Mouse (Mus musculus) heart, postnatal 0 days (tissue): ENCODE measurements around the gene Hax1. TPM values are rescaled to one million over a fixed set of nuclear protein-coding genes. Genes with fewer than 3 reads are reported as not detected.

Experiments
- ATAC-seq: fragments of 200-750 bp; cut with Nextera tagmentation; 2 replicates; pipeline ENCODE4 v1.8.0; 2017; ENCODE audit warnings: low read depth, moderate number of reproducible peaks, moderate library complexity; ENCODE audit not compliant: insufficient read depth
- DNase-seq: peaks from one replicate; pipeline ENCODE4 v3.0.0-alpha.2; 2016; ENCODE audit warnings: low spot score
- H3K27ac ChIP-seq: fragments of 300-500 bp; sonication (generic); 2 replicates; pipeline ENCODE4 v1.5.1; 2014; ENCODE audit warnings: low read depth, mild to moderate bottlenecking
- H3K27me3 ChIP-seq: fragments of 300-500 bp; sonication (generic); 2 replicates; pipeline ENCODE4 v1.6.1; 2014; ENCODE audit warnings: low read length, mixed read lengths; ENCODE audit not compliant: control insufficient read depth, insufficient read depth
- H3K36me3 ChIP-seq: fragments of 300-500 bp; sonication (generic); replicated peaks from 2 replicates; pipeline ENCODE4 v1.6.1; 2014; ENCODE audit warnings: low read length, mixed read lengths; ENCODE audit not compliant: control insufficient read depth, insufficient read depth
- H3K4me1 ChIP-seq: fragments of 300-500 bp; sonication (generic); 2 replicates; pipeline ENCODE4 v1.6.1; 2014; ENCODE audit warnings: antibody characterized with exemption; ENCODE audit not compliant: control insufficient read depth, insufficient read depth
- H3K4me2 ChIP-seq: fragments of 300-500 bp; sonication (generic); 2 replicates; pipeline ENCODE4 v1.6.1; 2014; ENCODE audit warnings: low read depth, mild to moderate bottlenecking, low read length, moderate library complexity
- H3K4me3 ChIP-seq: fragments of 300-500 bp; sonication (generic); 2 replicates; pipeline ENCODE4 v1.5.1; 2014; ENCODE audit warnings: low read depth, low read length
- H3K9ac ChIP-seq: fragments of 300-500 bp; sonication (generic); replicated peaks from 2 replicates; pipeline ENCODE4 v1.6.1; 2014; ENCODE audit warnings: low read depth, low read length, mixed read lengths
- H3K9me3 ChIP-seq: fragments of 300-500 bp; sonication (generic); replicated peaks from 2 replicates; pipeline ENCODE4 v1.6.1; 2016; ENCODE audit warnings: low read length; ENCODE audit not compliant: control insufficient read depth
- CTCF ChIP-seq: IDR thresholded peaks from 2 replicates; pipeline ENCODE4 v1.5.1; 2016; ENCODE audit warnings: antibody characterized with exemption, control low read depth, low read depth
- EP300 ChIP-seq: IDR thresholded peaks from 2 replicates; pipeline ENCODE4 v1.6.1; 2016; ENCODE audit warnings: antibody characterized with exemption, low read depth
- WGBS: fragments of 180-500 bp; shearing (Covaris S2); extraction: QIAGEN DNeasy Blood & Tissue Kit; methylation state at CpG from one replicate; pipeline ENCODE4 v1.1.7; 2014; 5-methylcytosine and 5-hydroxymethylcytosine counted together
- polyA plus RNA-seq: library from polyadenylated mRNA; unstranded; fragments of >200 nt; fragmentation: Nextera tagmentation; extraction: Ambion mirVana; gene quantifications from 2 replicates; pipeline ENCODE4 v1.2.1, GENCODE M21; 2015
- total RNA-seq: library from RNA; depleted of rRNA; stranded (reverse); fragments of >200 nt; gene quantifications from 2 replicates; pipeline ENCODE4 v1.2.3, GENCODE M21; 2014; ENCODE audit warnings: low replicate concordance

Hax1 gene
- total and polyA plus RNA-seq, 2 experiments from 2014 or later = 37.9 to 64.2 TPM

GRCm38 (mm10) chr3:89961436-89961835, 37.1 kb downstream of the Hax1 start:
- H3K4me2 ChIP-seq = peak overlapping the region; percentile 96
- 25% methylated on average over 4 of the region's 4 CpGs for WGBS
- DNase-seq = no peak

GRCm38 (mm10) chr3:89960469-89960868, 38.1 kb downstream of the Hax1 start:
- peak overlapping the region; percentile 96 for H3K4me2 ChIP-seq
- H3K36me3 ChIP-seq = peaks cover 31% of the 10 kb centered on the region
- peak overlapping the region; percentile 51; the same call in 1 of the 2 replicates for H3K27ac ChIP-seq
- no peaks in the 10 kb centered on the region for H3K9me3 ChIP-seq
- TF ChIP-seq CTCF (no peak), EP300 (no peak)
- H3K4me1 ChIP-seq = peaks cover 28% of the 10 kb centered on the region
- peak overlapping the region; percentile 78 for H3K4me3 ChIP-seq
- WGBS = 2% methylated on average over 30 of the region's 30 CpGs
- peak overlapping the region; percentile 65 for H3K9ac ChIP-seq
- no peaks in the 10 kb centered on the region for H3K27me3 ChIP-seq
- peak; percentile 87 for ATAC-seq
- peak; percentile 87 for DNase-seq

More at GRCm38 (mm10) chr3:89961436-89961835, 37.1 kb downstream of the Hax1 start:
- H3K27me3 ChIP-seq = no peaks in the 10 kb centered on the region
- TF ChIP-seq EP300 = no peak
- TF ChIP-seq CTCF = no peak
- peak overlapping the region; percentile 78 for H3K4me3 ChIP-seq
- H3K36me3 ChIP-seq = peaks cover 22% of the 10 kb centered on the region
- H3K9me3 ChIP-seq = no peaks in the 10 kb centered on the region
- H3K4me1 ChIP-seq = peaks cover 28% of the 10 kb centered on the region
- ATAC-seq = no peak
- peak overlapping the region; percentile 95 for H3K27ac ChIP-seq
- H3K9ac ChIP-seq = no peak overlapping the region

- DNase-seq (peak; percentile 61), ATAC-seq (no peak)
- Histone ChIP-seq H3K4me1 (peaks cover 28% of the 10 kb centered on the region), H3K4me3 (peak overlapping the region; percentile 78; the same call in 1 of the 2 replicates), H3K27ac (no peak overlapping the region), H3K9me3 (no peaks in the 10 kb centered on the region), H3K9ac (no peak overlapping the region; the same call in 1 of the 2 replicates), H3K36me3 (peaks cover 39% of the 10 kb centered on the region), H3K27me3 (no peaks in the 10 kb centered on the region), H3K4me2 (peak overlapping the region; percentile 96)
- no peak for TF ChIP-seq CTCF
- TF ChIP-seq EP300 = no peak
- 64% methylated on average over 4 of the region's 4 CpGs for WGBS
Observed at GRCm38 (mm10) chr3:89959435-89959834, 39.1 kb downstream of the Hax1 start.

GRCm38 (mm10) chr3:89957880-89958279, 40.7 kb downstream of the Hax1 start:
- no peak for TF ChIP-seq EP300
- TF ChIP-seq CTCF = no peak
- DNase-seq = no peak
- Histone ChIP-seq H3K4me2 (no peak overlapping the region), H3K36me3 (peaks cover 55% of the 10 kb centered on the region), H3K27me3 (no peaks in the 10 kb centered on the region), H3K27ac (no peak overlapping the region), H3K9me3 (no peaks in the 10 kb centered on the region), H3K9ac (no peak overlapping the region), H3K4me1 (peaks cover 28% of the 10 kb centered on the region), H3K4me3 (no peak overlapping the region)
- ATAC-seq = no peak
- 92% methylated on average over 9 of the region's 9 CpGs for WGBS

- H3K27ac ChIP-seq = no peak overlapping the region
- H3K36me3 ChIP-seq = peaks cover 70% of the 10 kb centered on the region
- H3K4me1 ChIP-seq = peaks cover 19% of the 10 kb centered on the region
- H3K9me3 ChIP-seq = no peaks in the 10 kb centered on the region
- DNase-seq (no peak), ATAC-seq (no peak)
- no peaks in the 10 kb centered on the region for H3K27me3 ChIP-seq
- no peak for TF ChIP-seq CTCF
- TF ChIP-seq EP300 = no peak
- 92% methylated on average over 7 of the region's 7 CpGs for WGBS
- H3K4me2 ChIP-seq = no peak overlapping the region
- H3K9ac ChIP-seq = no peak overlapping the region
- no peak overlapping the region for H3K4me3 ChIP-seq
Observed at GRCm38 (mm10) chr3:89956177-89956971, 42.2 kb downstream of the Hax1 start.

GRCm38 (mm10) chr3:89953420-89953819, 45.2 kb downstream of the Hax1 start:
- H3K36me3 ChIP-seq = peaks cover 98% of the 10 kb centered on the region
- ATAC-seq = no peak; the same call in 1 of the 2 replicates
- TF ChIP-seq CTCF (peak; percentile 96), EP300 (no peak)

More at GRCm38 (mm10) chr3:89953420-89953819, 45.2 kb downstream of the Hax1 start:
- Histone ChIP-seq H3K27ac (no peak overlapping the region), H3K4me3 (no peak overlapping the region), H3K9me3 (no peaks in the 10 kb centered on the region), H3K4me2 (no peak overlapping the region), H3K27me3 (no peaks in the 10 kb centered on the region), H3K4me1 (no peaks in the 10 kb centered on the region), H3K9ac (no peak overlapping the region)
- 0% methylated on average over 4 of the region's 4 CpGs for WGBS
- DNase-seq = peak; percentile 54
